Mouse (Mus musculus) intestine, embryonic 14.5 days (tissue): ENCODE data around the gene Mylk2. TPM values are rescaled to one million over a fixed set of nuclear protein-coding genes. Genes with fewer than 3 reads are reported as not detected.

Experiments
- ATAC-seq: fragments of 200-750 bp; cut with Nextera tagmentation; replicated peaks from 2 replicates; pipeline ENCODE4 v1.8.0; 2017; ENCODE audit warnings: low read depth, moderate number of reproducible peaks, moderate TSS enrichment, moderate library complexity; ENCODE audit not compliant: low FRiP score, low TSS enrichment
- DNase-seq: peaks from one replicate; pipeline ENCODE4 v3.0.0-alpha.2; 2018; ENCODE audit warnings: low spot score
- H3K27ac ChIP-seq: fragments of 300-500 bp; sonication (generic); 2 replicates; pipeline ENCODE4 v1.5.1; 2014; ENCODE audit warnings: low read depth, mild to moderate bottlenecking, control low read depth
- H3K27me3 ChIP-seq: fragments of 300-500 bp; sonication (generic); replicated peaks from 2 replicates; pipeline ENCODE4 v1.6.1; 2014; ENCODE audit warnings: low read length, control low read depth; ENCODE audit not compliant: control insufficient read depth, insufficient read depth
- H3K36me3 ChIP-seq: fragments of 300-500 bp; sonication (generic); 2 replicates; pipeline ENCODE4 v1.6.1; 2014; ENCODE audit warnings: low read length, control low read depth; ENCODE audit not compliant: control insufficient read depth, insufficient read depth
- H3K4me1 ChIP-seq: fragments of 300-500 bp; sonication (generic); replicated peaks from 2 replicates; pipeline ENCODE4 v1.6.1; 2014; ENCODE audit warnings: low read length, control low read depth, mixed read lengths; ENCODE audit not compliant: control insufficient read depth, insufficient read depth
- H3K4me2 ChIP-seq: fragments of 300-500 bp; sonication (generic); 2 replicates; pipeline ENCODE4 v1.6.1; 2014; ENCODE audit warnings: low read length
- H3K4me3 ChIP-seq: fragments of 300-500 bp; sonication (generic); 2 replicates; pipeline ENCODE4 v1.5.1; 2014; ENCODE audit warnings: low read depth, low read length, control low read depth, mixed read lengths
- H3K9ac ChIP-seq: fragments of 300-500 bp; sonication (generic); 2 replicates; pipeline ENCODE4 v1.6.1; 2014; ENCODE audit warnings: mild to moderate bottlenecking, low read length
- H3K9me3 ChIP-seq: fragments of 300-500 bp; sonication (generic); 2 replicates; pipeline ENCODE4 v1.6.1; 2016; ENCODE audit warnings: low read length, control low read depth; ENCODE audit not compliant: control insufficient read depth
- WGBS: fragments of 180-500 bp; shearing (Covaris S2); extraction: QIAGEN DNeasy Blood & Tissue Kit; methylation state at CpG from one replicate; pipeline ENCODE4 v1.1.7; 2014; 5-methylcytosine and 5-hydroxymethylcytosine counted together
- polyA plus RNA-seq: library from polyadenylated mRNA; unstranded; fragments of >200 nt; fragmentation: Nextera tagmentation; extraction: Ambion mirVana; gene quantifications from 2 replicates; pipeline ENCODE4 v1.2.1, GENCODE M21; 2014

The Mylk2 gene
- polyA plus RNA-seq, 1 experiment from 2014 or later, result 0.09 TPM

DNA sequence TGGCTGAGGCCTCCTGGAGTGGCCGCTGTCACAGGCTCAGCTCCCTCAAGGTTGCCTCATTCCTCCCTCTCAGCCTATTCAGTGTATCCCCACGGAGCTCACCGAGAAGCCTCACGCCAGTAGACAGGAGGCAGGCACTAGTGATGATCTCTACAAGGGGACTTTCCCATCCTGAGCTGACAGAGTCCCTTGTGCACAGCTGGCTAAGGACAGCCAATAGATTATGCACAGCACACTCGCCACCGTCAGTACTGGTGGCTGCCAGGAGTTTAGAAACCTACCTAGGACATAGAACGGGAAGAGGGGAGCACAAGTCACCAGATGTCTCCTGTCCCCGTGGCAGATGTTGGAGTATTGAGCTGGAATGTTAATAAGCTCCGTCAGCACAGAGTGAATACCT is 6.5 kb downstream of the Mylk2 start:
- no peaks in the 10 kb centered on the region for H3K9me3 ChIP-seq
- H3K27me3 ChIP-seq, result peaks cover 16% of the 10 kb centered on the region
- 42% methylated on average over 9 of the region's 9 CpGs for WGBS
- no peak overlapping the region for H3K4me2 ChIP-seq
- DNase-seq (no peak), ATAC-seq (no peak)
- no peaks in the 10 kb centered on the region for H3K36me3 ChIP-seq
- no peak overlapping the region for H3K27ac ChIP-seq
- no peak overlapping the region for H3K9ac ChIP-seq
- H3K4me1 ChIP-seq, result peaks cover 16% of the 10 kb centered on the region; the same call in 1 of the 2 replicates
- no peak overlapping the region for H3K4me3 ChIP-seq

DNA sequence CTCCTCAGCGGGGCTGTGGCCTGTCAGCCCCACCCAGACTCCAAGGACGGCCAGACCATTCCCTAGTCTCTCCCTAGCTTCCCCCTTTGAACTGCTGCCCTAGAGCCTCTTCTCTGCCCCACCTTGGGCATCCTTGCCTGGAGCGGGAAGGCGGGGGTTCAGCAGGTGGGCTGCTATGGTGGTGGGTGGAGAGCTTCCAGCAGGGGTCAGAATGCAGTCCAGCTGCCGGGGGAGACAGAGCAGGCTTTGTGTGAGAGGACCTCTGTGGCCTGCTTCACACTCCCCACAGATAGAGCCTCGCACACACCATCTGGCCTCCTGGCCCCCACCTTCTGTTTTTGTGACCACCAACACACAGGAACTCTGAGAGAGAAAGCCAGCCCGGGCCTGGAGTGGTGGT is 11.2 kb downstream of the Mylk2 start:
- no peaks in the 10 kb centered on the region for H3K36me3 ChIP-seq
- H3K27me3 ChIP-seq, result no peaks in the 10 kb centered on the region
- no peak overlapping the region for H3K27ac ChIP-seq
- no peak overlapping the region for H3K4me3 ChIP-seq
- ATAC-seq (no peak), DNase-seq (no peak)
- H3K9me3 ChIP-seq, result no peaks in the 10 kb centered on the region
- H3K4me2 ChIP-seq, result no peak overlapping the region
- WGBS, result 33% methylated on average over 7 of the region's 7 CpGs
- H3K4me1 ChIP-seq, result peaks cover 19% of the 10 kb centered on the region; the same call in 1 of the 2 replicates
- no peak overlapping the region for H3K9ac ChIP-seq

DNA sequence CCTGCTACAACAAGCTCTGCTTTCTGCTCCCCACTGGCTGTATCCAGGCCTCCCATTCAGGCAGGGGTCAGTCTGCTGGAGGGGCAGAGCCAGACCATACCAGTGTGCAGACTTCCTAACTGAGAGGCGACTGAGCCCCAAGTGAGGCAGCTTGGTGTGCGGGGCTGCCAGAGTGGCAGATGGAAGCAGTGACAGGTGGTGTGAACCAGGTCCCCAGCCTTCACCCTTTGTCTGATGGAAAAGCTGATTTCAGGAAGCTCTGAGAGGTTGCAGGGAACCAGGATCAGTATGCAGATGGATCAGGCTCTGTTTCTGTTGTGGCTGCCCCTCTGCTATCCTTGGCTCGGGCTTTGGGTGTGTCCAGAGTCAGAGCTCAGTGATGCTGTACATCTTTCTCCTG is 12.5 kb downstream of the Mylk2 start:
- Histone ChIP-seq H3K4me3 (no peak overlapping the region), H3K4me1 (peaks cover 11% of the 10 kb centered on the region; the same call in 1 of the 2 replicates), H3K9me3 (no peaks in the 10 kb centered on the region), H3K27me3 (no peaks in the 10 kb centered on the region), H3K4me2 (no peak overlapping the region), H3K27ac (no peak overlapping the region), H3K36me3 (no peaks in the 10 kb centered on the region), H3K9ac (no peak overlapping the region)
- 93% methylated on average over 3 of the region's 3 CpGs for WGBS
- DNase-seq (no peak), ATAC-seq (no peak)

DNA sequence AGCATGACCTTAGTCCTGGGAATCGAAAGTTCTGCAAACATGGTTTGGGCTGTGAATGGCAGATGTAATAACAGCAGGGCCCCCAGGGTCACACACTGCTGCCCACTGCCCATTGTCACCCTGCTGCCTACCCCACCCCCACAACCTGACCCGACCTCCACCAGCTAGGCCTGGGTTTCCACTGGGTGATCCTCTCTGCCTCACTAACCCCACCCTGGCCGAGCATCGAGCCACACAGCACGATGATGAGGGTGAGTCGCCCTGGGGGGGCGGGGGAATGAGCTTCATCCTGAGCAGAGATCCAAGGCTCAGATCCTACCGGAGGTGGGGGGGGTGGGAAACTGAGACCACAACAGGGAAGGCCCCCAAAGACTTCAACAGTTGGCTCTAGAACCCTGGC is 13.0 kb downstream of the Mylk2 start:
- Histone ChIP-seq H3K4me2 (no peak overlapping the region), H3K9ac (no peak overlapping the region), H3K27me3 (no peaks in the 10 kb centered on the region), H3K4me1 (peaks cover 9% of the 10 kb centered on the region; the same call in 1 of the 2 replicates), H3K4me3 (no peak overlapping the region), H3K36me3 (no peaks in the 10 kb centered on the region), H3K27ac (no peak overlapping the region), H3K9me3 (no peaks in the 10 kb centered on the region)
- DNase-seq, result no peak
- whole genome bisulfite sequencing, result 63% methylated on average over 8 of the region's 8 CpGs
- ATAC-seq, result no peak

DNA sequence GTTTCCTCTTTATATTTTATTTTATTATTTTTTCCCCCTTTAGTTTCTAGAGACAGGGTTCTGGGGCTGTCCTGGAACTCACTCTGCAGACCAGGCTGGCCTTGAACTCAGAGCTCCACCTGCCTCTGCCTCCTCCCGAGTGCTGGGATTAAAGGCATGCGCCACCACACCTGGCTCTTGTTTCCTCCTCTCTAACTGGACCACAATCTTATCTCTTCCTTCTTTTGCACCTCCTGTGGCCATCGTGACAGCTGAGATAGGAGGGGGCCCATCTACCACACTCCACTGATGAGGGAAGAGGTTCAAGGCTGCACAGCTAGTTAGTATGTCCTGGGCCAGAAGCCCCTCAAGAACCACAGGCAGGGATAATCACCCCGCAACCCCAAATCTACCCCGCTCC is 13.4 kb downstream of the Mylk2 start:
- H3K36me3 ChIP-seq, result no peaks in the 10 kb centered on the region
- no peaks in the 10 kb centered on the region for H3K9me3 ChIP-seq
- no peak overlapping the region for H3K4me2 ChIP-seq
- H3K9ac ChIP-seq, result no peak overlapping the region
- DNase-seq (no peak), ATAC-seq (no peak)
- no peak overlapping the region for H3K4me3 ChIP-seq
- no peaks in the 10 kb centered on the region for H3K27me3 ChIP-seq
- peaks cover 9% of the 10 kb centered on the region; the same call in 1 of the 2 replicates for H3K4me1 ChIP-seq
- 82% methylated on average over 5 of the region's 5 CpGs for WGBS
- no peak overlapping the region for H3K27ac ChIP-seq

DNA sequence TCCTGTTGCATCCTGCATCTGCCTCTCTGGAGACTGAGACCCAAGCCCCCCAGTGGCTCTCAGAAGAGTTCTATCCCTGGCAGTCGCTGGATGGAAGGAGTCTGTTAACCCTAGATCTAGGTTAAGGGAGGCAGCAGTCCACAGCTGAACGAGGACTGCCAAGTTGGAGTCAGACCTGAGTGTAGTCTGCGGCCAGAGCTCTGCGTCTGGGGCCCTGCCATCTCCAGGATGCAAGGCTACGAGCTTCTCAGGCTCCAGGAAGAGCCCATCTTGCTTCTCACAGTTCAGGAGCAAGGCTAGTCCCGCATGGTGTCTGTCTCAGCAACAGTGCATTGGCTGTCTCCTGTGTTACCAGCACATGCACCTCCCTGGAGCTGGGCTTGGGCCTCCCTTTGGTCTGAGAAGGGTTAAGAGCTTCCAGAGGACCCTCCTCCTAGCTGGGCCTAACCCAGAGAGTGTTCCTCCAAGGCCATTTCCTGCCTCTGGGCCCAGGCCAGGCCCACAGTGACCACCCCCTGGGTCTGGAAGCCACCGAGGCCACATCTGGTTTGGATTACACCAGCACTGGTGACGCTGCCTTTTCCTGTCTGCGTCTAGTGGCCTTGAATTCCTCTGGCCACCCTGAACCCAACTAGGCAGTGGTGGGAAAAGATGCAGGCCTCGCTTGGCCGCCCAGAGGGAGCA is 14.2 kb downstream of the Mylk2 start:
- Histone ChIP-seq H3K4me2 (no peak overlapping the region), H3K4me3 (no peak overlapping the region), H3K4me1 (peaks cover 9% of the 10 kb centered on the region; the same call in 1 of the 2 replicates), H3K27me3 (no peaks in the 10 kb centered on the region), H3K36me3 (no peaks in the 10 kb centered on the region), H3K9me3 (no peaks in the 10 kb centered on the region), H3K9ac (no peak overlapping the region), H3K27ac (peak overlapping the region; percentile 54; the same call in 1 of the 2 replicates)
- no peak for DNase-seq
- ATAC-seq, result peak; percentile 36; the same call in 1 of the 2 replicates
- 59% methylated on average over 11 of the region's 11 CpGs for WGBS

DNA sequence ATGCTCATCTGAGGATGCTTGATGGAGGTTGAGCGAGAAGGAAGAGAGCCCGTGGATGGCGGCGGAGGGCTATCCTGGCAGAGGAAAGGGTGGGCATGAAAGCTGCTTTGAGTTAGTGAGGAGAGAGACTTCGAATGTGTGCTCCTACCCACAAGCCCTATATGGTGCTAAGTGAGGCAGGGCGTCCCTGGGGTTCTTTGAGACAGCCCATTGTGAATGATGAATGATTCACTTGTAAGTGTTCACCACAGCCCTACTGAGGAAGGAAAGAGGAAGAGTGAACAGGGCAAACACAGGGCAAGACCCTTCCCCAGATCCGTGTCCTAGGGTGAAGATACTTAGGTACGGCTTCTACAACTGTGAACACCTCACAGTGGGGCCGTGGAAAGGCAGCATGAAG is 15.7 kb downstream of the Mylk2 start:
- Histone ChIP-seq H3K27ac (no peak overlapping the region), H3K4me1 (peaks cover 9% of the 10 kb centered on the region; the same call in 1 of the 2 replicates), H3K9me3 (no peaks in the 10 kb centered on the region), H3K4me2 (no peak overlapping the region), H3K9ac (no peak overlapping the region), H3K36me3 (no peaks in the 10 kb centered on the region), H3K27me3 (no peaks in the 10 kb centered on the region), H3K4me3 (no peak overlapping the region)
- ATAC-seq, result no peak
- WGBS, result 62% methylated on average over 9 of the region's 9 CpGs
- DNase-seq, result no peak

DNA sequence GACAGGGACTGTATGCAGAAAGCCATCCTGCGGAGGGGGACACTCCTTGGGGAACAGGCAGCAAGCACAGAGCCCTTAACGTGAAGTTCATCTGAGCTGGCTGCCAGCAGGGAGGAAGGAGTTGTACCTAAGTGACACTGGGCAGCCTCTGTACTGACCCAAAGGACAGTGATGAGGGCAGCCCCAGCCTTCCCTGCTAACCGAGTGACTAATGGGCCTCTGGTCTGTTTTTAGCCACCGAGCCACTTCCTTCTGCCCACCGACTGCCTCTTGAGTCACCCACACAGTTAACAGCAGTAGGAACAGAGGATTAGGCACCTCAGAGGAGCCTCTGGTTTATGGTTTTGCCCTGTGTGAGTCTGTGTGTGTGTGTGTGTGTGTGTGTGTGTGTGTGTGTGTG is 16.2 kb downstream of the Mylk2 start:
- no peak for DNase-seq
- Histone ChIP-seq H3K27me3 (no peaks in the 10 kb centered on the region), H3K4me2 (no peak overlapping the region), H3K9me3 (no peaks in the 10 kb centered on the region), H3K4me3 (no peak overlapping the region), H3K36me3 (no peaks in the 10 kb centered on the region), H3K4me1 (peaks cover 9% of the 10 kb centered on the region; the same call in 1 of the 2 replicates), H3K9ac (no peak overlapping the region), H3K27ac (no peak overlapping the region)
- 35% methylated on average over 5 of the region's 5 CpGs for WGBS
- ATAC-seq, result no peak
